Mouse (Mus musculus): ENCODE measurements at regions not wholly inside any gene's neighbourhood (a gene's known extent, or its start where the extent isn't known, plus 50 kb on each side); places are given as distances from the start of the nearest gene placed in this dataset.

DNA sequence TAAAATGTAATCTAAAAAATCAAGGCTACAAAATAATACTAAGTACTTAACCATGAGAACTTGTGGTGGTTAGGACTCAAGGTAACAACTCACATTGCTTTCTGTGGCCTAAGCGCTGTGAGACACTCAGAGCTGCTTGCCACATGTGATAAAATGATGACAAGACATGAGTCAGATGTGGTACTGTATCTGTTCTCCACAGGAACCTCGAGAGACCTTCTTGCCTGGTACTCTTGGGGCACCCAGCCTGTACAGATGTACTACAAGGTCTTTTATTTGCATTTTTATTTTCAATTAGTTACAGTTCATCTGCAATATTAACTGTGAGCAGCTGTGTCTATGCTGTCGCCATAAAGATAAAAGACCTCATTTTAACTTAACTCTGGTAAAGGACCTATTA, 692.5 kb downstream of the Egfem1 start:
- no peaks in the 10 kb centered on the region for H3K27me3 ChIP-seq (ENCODE audit: control insufficient read depth, insufficient read depth, low read length)
- H3K27ac ChIP-seq (ENCODE audit: low read length), result no peak overlapping the region
- no peak overlapping the region for H3K4me2 ChIP-seq (replicated peaks; ENCODE audit: low read depth, low read length)
- ATAC-seq (ENCODE audit: insufficient number of reproducible peaks, insufficient read depth, low FRiP score, low read depth), result no peak
- no peak overlapping the region for H3K9ac ChIP-seq (replicated peaks; ENCODE audit: low read depth, low read length)
- H3K9me3 ChIP-seq (ENCODE audit: control insufficient read depth, low read depth, low read length), result no peaks in the 10 kb centered on the region
- no peaks in the 10 kb centered on the region for H3K4me1 ChIP-seq (ENCODE audit: control insufficient read depth, insufficient read depth, low read length)
- 80% methylated on average over 3 of the region's 3 CpGs for WGBS
- H3K4me3 ChIP-seq (ENCODE audit: low read depth, low read length), result no peak overlapping the region
- H3K36me3 ChIP-seq (ENCODE audit: control insufficient read depth, insufficient read depth, low read length), result no peaks in the 10 kb centered on the region

DNA sequence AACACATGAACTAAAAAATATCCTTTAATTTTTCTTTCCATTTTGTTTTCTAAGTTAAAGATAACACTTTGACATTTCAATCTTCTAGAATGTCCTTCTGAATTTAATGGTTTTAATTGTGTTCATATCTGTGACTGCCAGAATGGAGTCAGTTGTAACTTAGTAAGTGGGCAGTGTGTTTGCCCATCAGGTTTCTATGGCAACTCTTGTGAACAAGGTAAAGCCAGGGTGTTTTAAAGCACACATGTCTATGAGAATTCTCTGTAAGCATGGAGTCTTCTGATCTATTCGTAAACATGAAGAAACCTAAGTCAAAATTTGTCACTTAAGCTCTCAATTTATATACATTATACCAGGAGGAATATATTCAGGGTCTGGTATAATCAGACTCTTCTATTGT, 689.4 kb downstream of the Egfem1 start:
- H3K27me3 ChIP-seq (ENCODE audit: control insufficient read depth, insufficient read depth, low read length), result no peaks in the 10 kb centered on the region
- no peak overlapping the region for H3K4me2 ChIP-seq (replicated peaks; ENCODE audit: low read depth, low read length)
- H3K4me1 ChIP-seq (ENCODE audit: control insufficient read depth, insufficient read depth, low read length), result no peaks in the 10 kb centered on the region
- H3K9me3 ChIP-seq (ENCODE audit: control insufficient read depth, low read depth, low read length), result no peaks in the 10 kb centered on the region
- 67% methylated on average over 1 of the region's 1 CpGs for WGBS
- H3K9ac ChIP-seq (replicated peaks; ENCODE audit: low read depth, low read length), result no peak overlapping the region
- ATAC-seq (ENCODE audit: insufficient number of reproducible peaks, insufficient read depth, low FRiP score, low read depth), result no peak
- no peak overlapping the region for H3K27ac ChIP-seq (ENCODE audit: low read length)
- no peak overlapping the region for H3K4me3 ChIP-seq (ENCODE audit: low read depth, low read length)
- no peaks in the 10 kb centered on the region for H3K36me3 ChIP-seq (ENCODE audit: control insufficient read depth, insufficient read depth, low read length)

DNA sequence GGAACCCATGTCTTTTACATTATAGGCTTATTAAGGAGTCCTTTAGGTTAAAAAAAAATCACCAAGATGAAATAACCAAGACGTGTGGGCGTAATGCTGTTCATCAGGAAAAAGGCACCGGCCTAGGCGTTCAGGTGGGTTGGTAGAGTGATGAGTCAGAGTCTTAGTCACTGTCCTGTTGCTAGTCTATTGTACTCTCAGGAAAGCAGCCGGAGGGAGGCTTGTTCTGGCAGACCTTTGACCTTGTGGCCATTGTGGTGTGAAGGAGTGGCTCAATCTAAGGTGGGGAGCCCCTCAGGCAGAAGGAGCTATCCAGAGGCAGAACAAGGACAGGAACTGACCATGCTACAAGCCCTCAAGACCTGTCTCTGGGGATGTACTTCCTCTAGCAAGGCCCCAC, 686.8 kb downstream of the Egfem1 start:
- Histone ChIP-seq H3K4me2 (replicated peaks; ENCODE audit: low read depth, low read length) (no peak overlapping the region), H3K9me3 (ENCODE audit: control insufficient read depth, low read depth, low read length) (no peaks in the 10 kb centered on the region), H3K4me1 (ENCODE audit: control insufficient read depth, insufficient read depth, low read length) (no peaks in the 10 kb centered on the region), H3K27ac (ENCODE audit: low read length) (no peak overlapping the region), H3K4me3 (ENCODE audit: low read depth, low read length) (no peak overlapping the region), H3K36me3 (ENCODE audit: control insufficient read depth, insufficient read depth, low read length) (no peaks in the 10 kb centered on the region), H3K27me3 (ENCODE audit: control insufficient read depth, insufficient read depth, low read length) (no peaks in the 10 kb centered on the region), H3K9ac (replicated peaks; ENCODE audit: low read depth, low read length) (no peak overlapping the region)
- no peak for ATAC-seq (ENCODE audit: insufficient number of reproducible peaks, insufficient read depth, low FRiP score, low read depth)
- WGBS, result 82% methylated on average over 5 of the region's 5 CpGs

DNA sequence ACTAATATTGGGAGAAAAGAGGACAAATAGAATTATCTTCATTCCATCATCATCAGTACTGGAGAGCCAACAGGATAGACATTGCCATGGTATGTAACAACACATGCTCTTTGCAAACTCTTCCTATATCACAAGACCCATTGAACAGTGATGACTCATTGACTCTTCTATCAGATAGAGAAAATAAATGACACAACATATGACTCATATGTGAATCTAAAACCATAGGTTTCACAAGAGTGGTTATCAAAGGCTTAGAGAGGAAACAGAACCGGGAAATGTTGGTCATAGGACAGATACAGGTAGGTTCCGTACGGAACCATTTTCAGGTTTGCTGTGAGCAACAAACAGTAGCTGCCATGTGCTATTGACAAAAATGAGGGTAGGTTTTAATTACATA, 682.2 kb downstream of the Egfem1 start:
- no peak overlapping the region for H3K4me2 ChIP-seq (replicated peaks; ENCODE audit: low read depth, low read length)
- H3K4me3 ChIP-seq (ENCODE audit: low read depth, low read length), result no peak overlapping the region
- no peaks in the 10 kb centered on the region for H3K27me3 ChIP-seq (ENCODE audit: control insufficient read depth, insufficient read depth, low read length)
- WGBS, result 89% methylated on average over 3 of the region's 3 CpGs
- no peaks in the 10 kb centered on the region for H3K36me3 ChIP-seq (ENCODE audit: control insufficient read depth, insufficient read depth, low read length)
- H3K9me3 ChIP-seq (ENCODE audit: control insufficient read depth, low read depth, low read length), result no peaks in the 10 kb centered on the region
- no peaks in the 10 kb centered on the region for H3K4me1 ChIP-seq (ENCODE audit: control insufficient read depth, insufficient read depth, low read length)
- ATAC-seq (ENCODE audit: insufficient number of reproducible peaks, insufficient read depth, low FRiP score, low read depth), result no peak
- no peak overlapping the region for H3K27ac ChIP-seq (ENCODE audit: low read length)
- H3K9ac ChIP-seq (replicated peaks; ENCODE audit: low read depth, low read length), result no peak overlapping the region

DNA sequence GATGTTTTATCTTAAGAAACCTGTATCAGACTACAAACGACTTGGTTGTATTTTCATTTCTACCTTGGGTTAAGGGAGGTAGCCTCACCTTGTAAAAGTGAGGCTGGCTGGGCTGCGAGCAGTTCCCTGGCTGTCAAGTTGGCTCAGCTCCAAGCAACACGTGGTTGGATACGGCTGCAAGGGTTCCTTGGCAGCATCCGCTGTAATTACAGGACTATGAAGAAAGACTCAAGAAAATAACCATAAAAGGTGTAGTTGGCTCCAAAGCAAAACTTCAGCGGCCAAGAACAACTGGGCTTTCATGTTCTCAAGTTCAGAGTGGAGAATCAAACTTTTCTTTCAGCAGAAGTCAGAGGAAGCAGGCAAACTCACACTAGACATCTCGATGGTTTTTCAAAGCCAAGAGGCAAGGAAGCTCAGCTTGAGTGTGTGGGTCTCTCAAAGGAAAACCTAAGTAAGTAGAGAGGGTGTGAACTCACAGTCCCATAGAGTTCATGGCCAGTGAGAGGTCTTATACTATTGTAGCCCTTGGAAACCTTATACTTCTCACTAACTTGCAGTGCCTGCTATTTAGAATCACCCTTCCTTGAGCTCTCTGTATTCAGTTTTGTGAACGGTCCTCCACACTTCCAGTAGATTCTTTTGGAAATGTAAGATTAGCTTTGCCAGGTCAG, 676.1 kb downstream of the Egfem1 start:
- ATAC-seq (ENCODE audit: insufficient number of reproducible peaks, insufficient read depth, low FRiP score, low read depth), result no peak
- Histone ChIP-seq H3K27ac (ENCODE audit: low read length) (no peak overlapping the region), H3K9me3 (ENCODE audit: control insufficient read depth, low read depth, low read length) (no peaks in the 10 kb centered on the region), H3K36me3 (ENCODE audit: control insufficient read depth, insufficient read depth, low read length) (no peaks in the 10 kb centered on the region), H3K9ac (replicated peaks; ENCODE audit: low read depth, low read length) (no peak overlapping the region), H3K4me2 (replicated peaks; ENCODE audit: low read depth, low read length) (no peak overlapping the region), H3K27me3 (ENCODE audit: control insufficient read depth, insufficient read depth, low read length) (no peaks in the 10 kb centered on the region), H3K4me3 (ENCODE audit: low read depth, low read length) (no peak overlapping the region), H3K4me1 (ENCODE audit: control insufficient read depth, insufficient read depth, low read length) (no peaks in the 10 kb centered on the region)
- WGBS, result 50% methylated on average over 8 of the region's 8 CpGs

Data from stomach, embryonic 14.5 days (tissue).